In genomic region chr7:45923762-45924428, GRCm38 (mm10) we compare ENCODE assay signal across 8 mouse cellular contexts. TPM values are rescaled to one million over a fixed set of nuclear protein-coding genes. Genes with fewer than 3 reads are reported as not detected.
DNase-seq lines count a peak whose midpoint lies in the region; ATAC-seq lines count a peak whose summit lies in the region.

Gene Ccdc114 (plus strand): TSS chr7:45924072.

- no peaks in the 10 kb centered on the region for H3K36me3 ChIP-seq in hindbrain, embryonic 16.5 days (ENCODE audit: control insufficient read depth, insufficient read depth, low read length)
- H3K36me3 ChIP-seq in limb, embryonic 15.5 days, result peaks cover 8% of the 10 kb centered on the region; the same call in 1 of the 2 replicates
- no peaks in the 10 kb centered on the region for H3K36me3 ChIP-seq in midbrain, embryonic 14.5 days (ENCODE audit: control insufficient read depth, insufficient read depth, low read length)
- peaks cover 3% of the 10 kb centered on the region; the same call in 1 of the 2 replicates for H3K36me3 ChIP-seq in splenic B cell, adult 2 months (ENCODE audit: control insufficient read depth, insufficient read depth, low read length, poor library complexity, severe bottlenecking)

- H3K4me2 ChIP-seq in hindbrain, embryonic 16.5 days (ENCODE audit: low read length), result peak within 1 kb of the TSS; percentile 85
- H3K4me2 ChIP-seq in limb, embryonic 15.5 days, result peak within 1 kb of the TSS; percentile 67
- H3K4me2 ChIP-seq in midbrain, embryonic 14.5 days (ENCODE audit: low read length), result peak within 1 kb of the TSS; percentile 72

- ATAC-seq in hindbrain, embryonic 16.5 days, result peak; percentile 48
- peak; percentile 36 for ATAC-seq in limb, embryonic 15.5 days (ENCODE audit: insufficient number of reproducible peaks, low FRiP score, low TSS enrichment, low read depth)
- 0 out of 2 replicates have a peak, but pooled peaks have one; percentile 19 for ATAC-seq in midbrain, embryonic 14.5 days (ENCODE audit: low FRiP score, low TSS enrichment)

- 6% methylated on average over 24 of the region's 24 CpGs for WGBS in hindbrain, embryonic 16.5 days
- 10% methylated on average over 24 of the region's 24 CpGs for WGBS in limb, embryonic 15.5 days
- 3% methylated on average over 24 of the region's 24 CpGs for WGBS in midbrain, embryonic 14.5 days

- H3K4me1 ChIP-seq in hindbrain, embryonic 16.5 days (ENCODE audit: control insufficient read depth, insufficient read depth, low read depth, low read length), result peaks cover 8% of the 10 kb centered on the region
- peaks cover 47% of the 10 kb centered on the region for H3K4me1 ChIP-seq in limb, embryonic 15.5 days
- peaks cover 6% of the 10 kb centered on the region for H3K4me1 ChIP-seq in midbrain, embryonic 14.5 days (ENCODE audit: control insufficient read depth, insufficient read depth, low read length)

- peak within 1 kb of the TSS; percentile 86 for H3K27ac ChIP-seq in hindbrain, embryonic 16.5 days (ENCODE audit: low read depth, low read length)
- H3K27ac ChIP-seq in limb, embryonic 15.5 days, result peak within 1 kb of the TSS; percentile 95
- H3K27ac ChIP-seq in midbrain, embryonic 14.5 days (replicated peaks; ENCODE audit: low read depth, low read length), result peak within 1 kb of the TSS; percentile 81

- peak; percentile 56 for DNase-seq in layer of hippocampus, adult 11-12 months (ENCODE audit: low spot score)
- no peak for DNase-seq in layer of hippocampus, adult 9-10 months (ENCODE audit: low spot score)
- peak; percentile 38 to 55 for DNase-seq in cerebellum, postnatal 14 days
- peak; percentile 74 for DNase-seq in gastrocnemius, postnatal 10 days
- peak; percentile 38 for DNase-seq in midbrain, embryonic 14.5 days
- DNase-seq in splenic B cell, adult 2 months (ENCODE audit: low read depth, low spot score), result peak; percentile 76

- H3K27me3 ChIP-seq in hindbrain, embryonic 16.5 days (replicated peaks; ENCODE audit: control insufficient read depth, insufficient read depth, low read length), result peaks cover 4% of the 10 kb centered on the region
- H3K27me3 ChIP-seq in limb, embryonic 15.5 days, result peaks cover 13% of the 10 kb centered on the region
- no peaks in the 10 kb centered on the region for H3K27me3 ChIP-seq in midbrain, embryonic 14.5 days (ENCODE audit: control insufficient read depth, insufficient read depth, low read length)
- H3K27me3 ChIP-seq in splenic B cell, adult 2 months (ENCODE audit: control insufficient read depth, insufficient read depth, low read length, poor library complexity, severe bottlenecking), result no peaks in the 10 kb centered on the region

- no peaks in the 10 kb centered on the region for H3K9me3 ChIP-seq in hindbrain, embryonic 16.5 days (ENCODE audit: control insufficient read depth, low read length)
- no peaks in the 10 kb centered on the region for H3K9me3 ChIP-seq in limb, embryonic 15.5 days
- H3K9me3 ChIP-seq in midbrain, embryonic 14.5 days (ENCODE audit: control insufficient read depth, low read length), result no peaks in the 10 kb centered on the region

- H3K4me3 ChIP-seq in hindbrain, embryonic 16.5 days (ENCODE audit: low read length), result peak within 1 kb of the TSS; percentile 56
- peak within 1 kb of the TSS; percentile 43 for H3K4me3 ChIP-seq in limb, embryonic 15.5 days
- H3K4me3 ChIP-seq in midbrain, embryonic 14.5 days (replicated peaks; ENCODE audit: low read depth, low read length), result peak within 1 kb of the TSS; percentile 50

- H3K9ac ChIP-seq in hindbrain, embryonic 16.5 days (ENCODE audit: low read depth, low read length), result peak within 1 kb of the TSS; percentile 60
- no peak within 1 kb of the TSS; the same call in 1 of the 2 replicates for H3K9ac ChIP-seq in limb, embryonic 15.5 days
- peak within 1 kb of the TSS; percentile 45 for H3K9ac ChIP-seq in midbrain, embryonic 14.5 days (replicated peaks; ENCODE audit: low read length)

RNA-seq across cellular contexts. Expression of gene Ccdc114, which starts in this region (rescaled TPM):
- total RNA-seq in gastrocnemius, postnatal 10 days (2021), result 1 to 10 TPM; 1.1 to 1.6 TPM
- 6.6 and 8.7 TPM in 2 replicates for polyA plus RNA-seq in hindbrain, embryonic 16.5 days (2015; fragmentation: Nextera tagmentation; extraction: Ambion mirVana)
- polyA plus RNA-seq in limb, embryonic 15.5 days (2015; fragmentation: Nextera tagmentation; extraction: Ambion mirVana), result 3.5 and 3.6 TPM in 2 replicates
- polyA plus RNA-seq in midbrain, embryonic 14.5 days (2014; fragmentation: Nextera tagmentation; extraction: Ambion mirVana), result 2.6 and 3.1 TPM in 2 replicates
